Mouse (Mus musculus): ENCODE results near the gene Igf2. TPM values are rescaled to one million over a fixed set of nuclear protein-coding genes. Genes with fewer than 3 reads are reported as not detected.

Igf2 gene
- not detected in 2 replicates for total RNA-seq (2023)

DNA sequence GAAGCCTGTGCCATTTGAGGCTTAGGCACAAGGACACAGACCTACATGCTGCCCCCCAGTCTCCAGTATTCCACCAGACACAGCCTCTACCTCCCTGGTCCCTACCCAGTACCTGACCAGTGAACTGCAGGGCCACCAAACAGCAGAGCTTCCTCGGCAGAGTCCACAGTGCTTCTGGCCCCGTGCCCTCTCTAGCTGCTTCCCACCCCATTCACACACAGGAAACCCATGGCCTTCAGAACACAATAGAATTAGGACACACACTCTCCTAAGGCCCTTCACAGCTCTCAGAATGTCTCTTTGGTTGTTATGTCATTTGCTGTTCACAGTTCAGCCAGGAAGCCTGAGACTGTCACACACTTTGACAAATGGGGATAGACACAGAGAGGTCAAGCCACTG, at the start of gene Igf2:
Gene Igf2 (minus strand): TSS at position 158 of the 400 bp plus-strand sequence.

DNA sequence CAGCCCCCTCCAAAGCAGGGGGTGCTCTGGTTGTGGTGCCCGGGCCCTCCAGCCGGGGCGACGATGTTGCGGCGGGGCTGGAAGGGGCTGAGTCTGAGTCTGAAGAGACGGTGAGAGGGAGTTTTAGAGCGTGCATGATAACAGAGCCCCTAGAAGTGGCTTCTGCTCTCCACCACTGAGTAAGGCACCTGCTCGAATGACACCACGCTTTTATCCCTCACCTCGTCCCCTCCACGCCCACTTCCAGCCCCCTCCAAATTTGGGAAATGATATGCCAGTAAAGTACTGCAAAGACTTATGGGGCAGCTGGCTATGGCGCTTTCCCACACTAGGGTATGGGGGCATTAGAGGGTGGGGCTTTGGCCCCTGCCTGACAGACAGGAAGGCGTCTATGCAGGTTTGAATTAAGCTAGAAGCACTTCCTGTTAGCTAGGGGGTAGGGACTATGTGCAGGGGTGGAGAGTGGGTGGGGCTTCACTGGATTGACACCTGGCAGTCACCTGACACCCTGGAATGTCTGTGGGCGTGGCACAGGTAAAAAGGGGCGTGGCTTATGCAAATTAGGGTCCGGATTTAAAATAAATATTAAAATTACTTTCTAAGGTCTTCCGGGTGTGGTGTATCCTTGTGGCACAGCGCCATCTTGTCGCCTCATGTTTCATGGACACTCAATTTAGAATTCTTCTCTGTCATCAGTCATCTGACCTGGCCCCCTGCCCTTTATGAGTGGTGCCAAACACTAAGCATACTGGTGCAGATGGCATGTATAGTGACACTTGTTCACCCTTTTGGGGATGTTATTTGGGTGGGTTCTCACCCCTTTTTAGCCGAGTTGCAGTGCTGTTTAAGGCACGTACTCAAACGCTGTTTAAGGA, 3.4 kb upstream of the Igf2 start, which contains the start of gene Gm49394:
Gene Gm49394 (minus strand): TSS at position 192 of the 875 bp plus-strand sequence.

Other genes with a start within 250 kb of the Igf2 start
- 5.8 and 7.4 TPM in 2 replicates for gene Syt8, start 232.0 kb downstream of the Igf2 start, total RNA-seq (2023)
- 4.8 and 8.2 TPM in 2 replicates for gene Tnni2, start 225.0 kb downstream of the Igf2 start, total RNA-seq (2023)
- gene Lsp1, start 206.0 kb downstream of the Igf2 start, total RNA-seq (2023): 1,515 and 1,757 TPM in 2 replicates
- gene Tnnt3, start 168.0 kb downstream of the Igf2 start, total RNA-seq (2023): 33.8 and 37.4 TPM in 2 replicates
- gene Mrpl23, start 134.1 kb downstream of the Igf2 start, total RNA-seq (2023): 1.7 and 5.7 TPM in 2 replicates
- not detected in 2 replicates for gene Gm49394, start 3.1 kb upstream of the Igf2 start, total RNA-seq (2023)
- gene Ins2, start 76.6 kb upstream of the Igf2 start, total RNA-seq (2023): not detected in 2 replicates

All from neutrophil, adult 65 days (primary cell).